Mouse (Mus musculus) hindbrain, embryonic 13.5 days (tissue): ENCODE results near the gene Rab28. TPM values are rescaled to one million over a fixed set of nuclear protein-coding genes. Genes with fewer than 3 reads are reported as not detected.
"Not testable (repeated sequence)": the region's sequence is repeated elsewhere in the genome, so short reads cannot be mapped to it uniquely, and the experiment has no call there.

Experiments
- ATAC-seq: fragments of 200-750 bp; cut with Nextera tagmentation; 2 replicates; pipeline ENCODE4 v1.8.0; 2017; ENCODE audit warnings: moderate TSS enrichment; ENCODE audit not compliant: low FRiP score
- H3K27ac ChIP-seq: fragments of 300-500 bp; sonication (generic); 2 replicates; pipeline ENCODE4 v1.5.1; 2015; ENCODE audit warnings: inconsistent platforms, mild to moderate bottlenecking, moderate library complexity
- H3K27me3 ChIP-seq: fragments of 300-500 bp; sonication (generic); 2 replicates; pipeline ENCODE4 v1.6.1; 2015; ENCODE audit warnings: mild to moderate bottlenecking, inconsistent platforms
- H3K36me3 ChIP-seq: fragments of 300-500 bp; sonication (generic); 2 replicates; pipeline ENCODE4 v1.6.1; 2015; ENCODE audit warnings: mild to moderate bottlenecking, inconsistent platforms
- H3K4me1 ChIP-seq: fragments of 300-500 bp; sonication (generic); replicated peaks from 2 replicates; pipeline ENCODE4 v1.6.1; 2015; ENCODE audit warnings: inconsistent platforms
- H3K4me2 ChIP-seq: fragments of 300-500 bp; sonication (generic); 2 replicates; pipeline ENCODE4 v1.6.1; 2015; ENCODE audit warnings: inconsistent platforms, mild to moderate bottlenecking, moderate library complexity
- H3K4me3 ChIP-seq: fragments of 300-500 bp; sonication (generic); 2 replicates; pipeline ENCODE4 v1.5.1; 2015; ENCODE audit warnings: mild to moderate bottlenecking, inconsistent platforms
- H3K9ac ChIP-seq: fragments of 300-500 bp; sonication (generic); 2 replicates; pipeline ENCODE4 v1.6.1; 2015; ENCODE audit warnings: mild to moderate bottlenecking, inconsistent platforms
- H3K9me3 ChIP-seq: fragments of 300-500 bp; sonication (generic); 2 replicates; pipeline ENCODE4 v1.6.1; 2016; ENCODE audit warnings: inconsistent platforms
- WGBS: fragments of 180-500 bp; shearing (Covaris S2); methylation state at CpG from one replicate; pipeline ENCODE4 v1.1.7; 2015; 5-methylcytosine and 5-hydroxymethylcytosine counted together
- polyA plus RNA-seq: library from polyadenylated mRNA; unstranded; fragments of >200 nt; fragmentation: Nextera tagmentation; extraction: Ambion mirVana; gene quantifications from 2 replicates; pipeline ENCODE4 v1.2.1, GENCODE M21; 2015

The Rab28 gene
- polyA plus RNA-seq, 1 experiment from 2014 or later: 71.8 TPM

DNA sequence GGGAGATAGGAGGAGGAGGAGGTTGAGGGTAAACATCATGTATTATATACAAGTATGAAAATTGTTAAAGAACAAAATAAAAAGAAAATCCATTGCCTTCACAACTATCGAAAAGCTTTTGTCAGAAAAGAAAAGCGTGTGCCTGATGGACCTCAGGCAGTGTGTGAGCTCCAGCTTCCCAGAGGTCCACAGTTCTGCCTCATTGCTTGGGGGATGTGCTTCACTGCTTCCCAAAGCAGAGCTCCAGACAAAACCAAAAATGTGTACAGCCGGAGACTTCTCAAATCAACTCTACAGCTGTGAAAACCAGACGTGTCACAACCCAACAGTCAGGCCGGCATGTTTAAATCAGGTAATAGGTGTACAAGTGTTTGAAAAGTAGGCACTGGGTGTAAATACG is 17.6 kb upstream of the Rab28 start:
- Histone ChIP-seq H3K9me3 (no peaks in the 10 kb centered on the region), H3K36me3 (no peaks in the 10 kb centered on the region), H3K4me3 (no peak overlapping the region), H3K4me1 (no peaks in the 10 kb centered on the region), H3K27ac (no peak overlapping the region), H3K4me2 (no peak overlapping the region), H3K27me3 (no peaks in the 10 kb centered on the region), H3K9ac (no peak overlapping the region)
- no peak for ATAC-seq
- 76% methylated on average over 6 of the region's 6 CpGs for WGBS

DNA sequence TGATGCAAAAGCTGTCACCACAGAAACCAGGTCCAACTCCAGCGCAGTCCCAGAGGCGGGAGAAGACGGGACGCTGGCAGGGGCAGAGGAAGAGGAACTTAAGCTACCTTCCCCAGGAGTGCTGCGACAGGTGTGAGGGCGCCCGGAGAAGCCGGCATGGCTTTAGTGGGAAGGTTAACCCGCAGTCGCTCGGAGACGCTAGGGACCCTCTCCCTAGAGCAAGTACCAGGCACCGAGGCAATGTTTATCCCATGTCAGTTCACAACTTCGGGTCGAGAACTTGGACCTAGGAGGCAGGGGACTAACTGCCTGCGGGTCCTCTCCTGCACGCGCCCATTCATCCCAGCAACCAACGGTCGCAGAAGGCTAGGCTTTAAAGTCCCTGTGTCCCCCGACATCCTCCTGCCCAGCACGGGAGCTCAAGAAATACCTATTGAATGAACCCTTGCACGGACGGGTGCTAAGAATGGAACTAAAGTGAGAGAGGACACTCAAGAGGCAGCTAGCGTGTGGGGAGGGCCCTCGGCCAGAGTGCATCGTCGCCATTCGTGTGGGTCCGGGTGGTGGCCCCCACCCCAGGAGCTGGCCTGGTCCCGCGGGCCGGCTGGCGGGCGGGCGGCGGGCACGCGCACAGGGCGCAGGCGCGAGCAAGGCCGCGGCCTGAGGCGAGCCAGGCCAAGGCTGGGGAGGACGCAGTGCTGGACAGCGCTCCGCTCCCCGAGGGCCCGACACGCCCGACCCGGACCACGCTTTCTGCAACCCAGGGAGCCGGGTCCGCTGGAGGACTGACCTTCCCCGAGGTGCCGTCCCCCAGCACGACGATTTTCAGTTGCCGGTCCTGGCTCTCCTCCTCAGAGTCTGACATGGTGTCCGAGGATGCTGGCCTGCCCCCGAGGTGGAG is 592 bp downstream of the Rab28 start:
- ATAC-seq: peak; percentile 89
- H3K9ac ChIP-seq: peak overlapping the region; percentile 96
- H3K36me3 ChIP-seq: no peaks in the 10 kb centered on the region; the same call in 1 of the 2 replicates
- H3K4me1 ChIP-seq: peaks cover 19% of the 10 kb centered on the region
- H3K9me3 ChIP-seq: no peaks in the 10 kb centered on the region
- H3K27me3 ChIP-seq: no peaks in the 10 kb centered on the region
- peak overlapping the region; percentile 95 for H3K4me2 ChIP-seq
- under 1% methylated on average over 55 of the region's 63 CpGs for WGBS
- peak overlapping the region; percentile 94 for H3K27ac ChIP-seq
- H3K4me3 ChIP-seq: peak overlapping the region; percentile 91

DNA sequence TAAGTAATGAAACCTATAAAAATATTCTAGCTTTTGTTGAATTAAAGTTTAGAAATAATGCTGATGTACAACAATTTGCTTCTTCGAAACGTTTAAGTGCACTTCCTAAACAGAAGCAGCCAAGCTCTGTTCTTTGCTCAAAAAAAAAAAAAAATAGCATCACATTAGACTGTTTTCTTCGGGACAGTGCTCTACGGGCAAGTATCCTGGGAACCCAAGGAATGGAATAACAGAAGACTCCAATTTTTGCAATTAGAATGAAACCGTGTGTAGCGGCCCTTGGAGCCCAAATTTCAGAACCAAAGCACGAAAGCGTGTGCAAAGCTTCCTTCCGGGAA is 1.2 kb downstream of the Rab28 start:
- H3K4me3 ChIP-seq: peak overlapping the region; percentile 91
- H3K9ac ChIP-seq: peak overlapping the region; percentile 96
- 5% methylated on average over 9 of the region's 9 CpGs for WGBS
- H3K4me1 ChIP-seq: peaks cover 19% of the 10 kb centered on the region
- no peaks in the 10 kb centered on the region for H3K27me3 ChIP-seq
- 0 out of 2 replicates have a peak overlapping the region, but pooled peaks have one; percentile 94 for H3K27ac ChIP-seq
- no peaks in the 10 kb centered on the region for H3K9me3 ChIP-seq
- no peak for ATAC-seq
- H3K36me3 ChIP-seq: no peaks in the 10 kb centered on the region; the same call in 1 of the 2 replicates
- peak overlapping the region; percentile 95 for H3K4me2 ChIP-seq

DNA sequence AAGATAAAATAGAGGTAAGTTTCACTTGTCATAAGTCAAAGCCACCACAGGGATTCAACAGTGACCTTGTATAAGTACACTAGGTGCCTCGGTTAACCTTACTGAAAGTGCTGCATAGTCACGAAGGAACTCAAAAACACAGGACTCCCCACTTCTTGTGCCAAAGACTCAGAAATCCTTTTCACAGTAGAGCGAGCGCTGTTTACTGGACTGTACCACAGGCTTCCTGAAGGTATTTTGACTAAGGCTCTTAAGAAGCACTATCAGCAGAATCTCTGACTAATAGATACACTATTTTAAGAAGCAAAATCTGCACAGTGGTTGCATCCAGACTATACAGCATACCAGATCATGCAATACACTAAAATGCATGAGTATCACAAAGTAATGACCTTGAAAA is 6.9 kb downstream of the Rab28 start:
- not testable (repeated sequence) for H3K9ac ChIP-seq, H3K4me3 ChIP-seq, H3K36me3 ChIP-seq, H3K27ac ChIP-seq, ATAC-seq, H3K27me3 ChIP-seq, H3K9me3 ChIP-seq, H3K4me2 ChIP-seq
- WGBS: 94% methylated on average over 4 of the region's 4 CpGs
- peaks cover 11% of the 10 kb centered on the region for H3K4me1 ChIP-seq

DNA sequence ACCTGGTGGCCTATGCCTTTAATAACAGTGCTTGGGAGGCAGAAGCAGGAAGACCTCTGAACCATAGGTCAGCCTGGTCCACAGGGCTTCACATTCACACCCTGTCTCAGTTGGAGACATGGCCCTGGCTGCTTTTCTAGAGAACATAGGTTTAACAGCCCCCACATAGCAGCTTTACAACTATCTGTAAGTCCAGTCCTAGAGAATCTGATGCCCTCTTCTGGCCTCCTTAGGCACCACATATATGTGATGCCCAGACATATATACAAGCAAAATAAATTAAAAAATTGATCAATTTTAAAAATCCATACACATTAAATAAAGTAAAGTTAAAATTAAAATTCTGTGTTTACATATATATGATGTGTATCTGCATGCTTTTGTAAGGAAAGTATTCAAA is 10.0 kb downstream of the Rab28 start:
- H3K9me3 ChIP-seq: no peaks in the 10 kb centered on the region
- H3K4me2 ChIP-seq: no peak overlapping the region
- H3K9ac ChIP-seq: no peak overlapping the region
- no peak overlapping the region for H3K4me3 ChIP-seq
- H3K27ac ChIP-seq: no peak overlapping the region
- no peaks in the 10 kb centered on the region for H3K27me3 ChIP-seq
- no peaks in the 10 kb centered on the region; the same call in 1 of the 2 replicates for H3K36me3 ChIP-seq
- H3K4me1 ChIP-seq: no peaks in the 10 kb centered on the region
- 0 out of 2 replicates have a peak, but pooled peaks have one; percentile 13 for ATAC-seq

DNA sequence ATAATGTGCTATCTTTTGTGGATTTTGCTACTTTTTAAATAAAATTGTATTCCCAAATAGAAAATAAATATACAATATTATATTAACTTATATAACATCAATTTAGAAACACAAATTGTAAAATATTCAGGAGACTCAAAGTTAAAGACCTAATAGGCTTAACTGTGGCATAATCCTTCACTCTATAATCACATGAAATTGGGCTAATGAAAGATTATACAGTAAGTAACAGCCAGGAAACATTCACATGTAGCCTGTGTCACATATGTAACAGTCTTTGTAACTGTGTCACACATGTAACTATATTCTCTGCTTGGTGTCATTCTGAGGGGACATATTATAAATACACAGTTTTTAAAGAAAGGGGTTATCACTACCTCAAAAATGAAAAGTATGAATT is 22.9 kb downstream of the Rab28 start:
- no peaks in the 10 kb centered on the region for H3K27me3 ChIP-seq
- H3K4me2 ChIP-seq: no peak overlapping the region
- H3K9ac ChIP-seq: no peak overlapping the region
- H3K27ac ChIP-seq: no peak overlapping the region
- no peak overlapping the region for H3K4me3 ChIP-seq
- no peaks in the 10 kb centered on the region for H3K9me3 ChIP-seq
- no peaks in the 10 kb centered on the region for H3K4me1 ChIP-seq
- H3K36me3 ChIP-seq: peaks cover 11% of the 10 kb centered on the region
- ATAC-seq: no peak

DNA sequence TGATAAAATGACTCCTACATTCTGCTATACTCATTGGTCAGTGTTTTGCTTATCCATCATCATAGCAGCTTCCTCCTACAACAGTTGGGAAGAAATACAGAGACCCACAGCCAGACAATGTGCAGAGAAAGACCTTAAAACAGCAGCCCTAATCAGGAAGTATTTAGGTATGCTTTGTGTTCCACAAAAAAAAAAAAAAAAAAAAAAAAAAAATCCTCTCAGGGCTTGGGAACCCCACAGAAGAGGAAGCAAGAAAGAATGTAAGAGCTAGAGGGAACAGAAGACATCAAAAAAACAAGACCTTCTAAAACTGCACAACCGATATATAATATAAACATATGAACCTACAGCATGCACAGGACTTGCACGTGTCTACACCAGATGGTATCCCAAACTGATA is 24.0 kb downstream of the Rab28 start:
- no peak overlapping the region for H3K9ac ChIP-seq
- H3K36me3 ChIP-seq: peaks cover 11% of the 10 kb centered on the region
- no peaks in the 10 kb centered on the region for H3K9me3 ChIP-seq
- H3K4me1 ChIP-seq: no peaks in the 10 kb centered on the region
- no peak overlapping the region for H3K4me3 ChIP-seq
- no peak for ATAC-seq
- H3K27ac ChIP-seq: no peak overlapping the region
- WGBS: 89% methylated on average over 2 of the region's 2 CpGs
- no peak overlapping the region for H3K4me2 ChIP-seq
- H3K27me3 ChIP-seq: no peaks in the 10 kb centered on the region

DNA sequence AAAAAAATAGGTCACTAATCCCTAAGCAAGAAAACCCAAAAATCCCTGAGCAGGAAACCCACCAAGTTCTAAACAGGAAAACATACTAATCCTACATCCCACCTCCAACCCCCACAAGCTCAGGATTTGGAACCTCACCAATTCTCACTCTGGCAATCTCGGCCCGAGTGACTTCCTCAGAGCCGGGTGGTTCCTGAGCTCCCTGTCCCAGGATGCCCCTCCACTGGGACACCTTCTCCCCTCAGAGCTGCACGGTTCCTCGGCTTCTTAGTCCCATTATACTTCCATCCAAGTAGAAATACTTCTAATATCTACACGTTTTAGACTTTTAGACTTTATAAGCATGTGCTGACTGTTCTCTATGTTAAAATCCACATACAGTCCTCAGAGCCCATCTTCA is 41.9 kb downstream of the Rab28 start:
- Histone ChIP-seq H3K27me3 (no peaks in the 10 kb centered on the region), H3K4me3 (no peak overlapping the region), H3K4me2 (no peak overlapping the region), H3K9ac (no peak overlapping the region), H3K4me1 (no peaks in the 10 kb centered on the region), H3K27ac (no peak overlapping the region), H3K9me3 (no peaks in the 10 kb centered on the region), H3K36me3 (no peaks in the 10 kb centered on the region; the same call in 1 of the 2 replicates)
- ATAC-seq: no peak
- WGBS: 93% methylated on average over 6 of the region's 6 CpGs

DNA sequence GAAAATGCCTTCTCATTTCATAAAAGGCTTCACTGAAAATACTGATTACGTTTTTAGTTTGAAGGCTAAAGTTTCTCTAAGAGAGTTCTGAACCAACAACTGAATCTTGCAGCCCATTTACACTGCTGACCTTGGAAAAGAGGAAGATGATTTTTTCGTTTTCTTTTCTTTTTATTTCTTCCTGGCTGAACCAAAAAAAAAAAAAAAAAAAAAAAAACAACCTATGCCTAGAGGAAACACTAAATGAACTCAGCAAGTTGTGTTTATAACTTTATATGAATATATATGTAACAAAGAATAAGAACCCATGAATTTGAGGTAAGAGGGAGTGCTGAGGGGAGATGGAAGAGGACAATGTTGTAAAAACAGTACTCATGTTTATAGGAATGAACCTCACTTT is 71.2 kb downstream of the Rab28 start:
- Histone ChIP-seq H3K4me2 (no peak overlapping the region), H3K27ac (no peak overlapping the region), H3K36me3 (no peaks in the 10 kb centered on the region), H3K27me3 (no peaks in the 10 kb centered on the region), H3K4me1 (no peaks in the 10 kb centered on the region), H3K4me3 (no peak overlapping the region), H3K9me3 (no peaks in the 10 kb centered on the region), H3K9ac (no peak overlapping the region)
- WGBS: 86% methylated on average over 2 of the region's 2 CpGs
- ATAC-seq: no peak

DNA sequence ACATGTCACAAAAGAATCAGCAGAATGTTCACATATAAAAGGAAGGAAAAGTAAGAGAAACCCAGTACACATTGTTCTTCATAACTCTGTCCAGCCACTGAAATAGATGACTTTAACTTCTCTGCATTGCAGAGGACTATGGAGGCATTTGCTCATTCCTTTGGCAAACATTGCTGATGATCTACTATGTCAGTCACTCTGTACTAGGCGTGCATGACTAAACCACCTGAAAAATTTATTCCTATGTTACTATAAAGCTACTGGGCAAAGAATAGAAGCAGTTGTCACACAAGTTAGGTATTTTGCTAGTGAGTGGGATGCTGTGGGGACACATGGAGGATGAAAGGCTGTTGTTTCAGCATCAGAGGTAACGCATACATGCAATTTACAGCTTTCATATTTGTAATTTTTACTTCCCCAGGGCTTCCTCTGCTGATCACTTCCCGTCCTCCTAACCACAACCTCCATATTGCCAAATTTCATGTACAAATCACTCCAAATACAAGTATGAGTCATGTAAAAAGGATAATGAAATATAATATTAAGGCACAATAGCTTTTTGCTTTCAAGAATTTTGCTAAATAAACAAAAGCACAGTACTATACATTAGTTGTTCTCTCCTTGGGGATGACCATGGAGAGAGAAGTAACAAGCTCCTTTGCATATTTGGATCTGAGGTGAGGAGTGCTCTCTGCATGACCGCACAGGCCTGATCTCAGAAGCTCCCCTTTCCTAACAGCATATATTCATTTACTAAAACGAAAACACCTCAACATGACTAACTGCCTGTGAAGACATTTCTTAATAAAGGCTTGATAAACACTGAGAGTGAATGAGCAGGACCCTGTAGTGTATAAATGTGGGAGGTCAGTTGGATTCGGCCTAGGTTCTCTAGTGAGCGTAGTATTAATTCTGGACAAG is 80.5 kb downstream of the Rab28 start:
- Histone ChIP-seq H3K36me3 (peaks cover 6% of the 10 kb centered on the region), H3K4me3 (no peak overlapping the region), H3K4me2 (no peak overlapping the region), H3K9ac (no peak overlapping the region), H3K4me1 (no peaks in the 10 kb centered on the region), H3K27ac (no peak overlapping the region), H3K27me3 (no peaks in the 10 kb centered on the region), H3K9me3 (no peaks in the 10 kb centered on the region)
- WGBS: 92% methylated on average over 7 of the region's 7 CpGs
- ATAC-seq: no peak

DNA sequence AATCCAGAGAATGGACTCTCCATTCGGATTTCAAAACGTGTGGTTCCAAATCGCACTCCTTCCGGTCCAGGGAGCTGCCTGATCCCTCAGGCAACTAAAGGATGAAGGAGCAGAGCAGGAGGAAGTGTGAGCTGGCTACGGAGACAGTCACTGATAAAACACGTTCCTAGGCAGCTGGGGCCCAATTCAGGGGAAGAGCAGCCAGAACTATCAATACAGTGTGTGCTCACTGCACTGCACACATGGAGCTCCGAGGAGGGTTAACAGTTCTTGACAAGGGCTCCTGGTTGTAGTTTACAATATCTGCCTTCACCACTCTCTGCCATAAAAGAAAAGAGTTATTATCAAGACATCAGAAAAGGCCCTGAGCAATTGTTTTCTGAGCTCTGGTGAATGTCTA is 82.4 kb downstream of the Rab28 start:
- WGBS: 79% methylated on average over 7 of the region's 7 CpGs
- Histone ChIP-seq H3K4me1 (no peaks in the 10 kb centered on the region), H3K4me2 (no peak overlapping the region), H3K27me3 (no peaks in the 10 kb centered on the region), H3K36me3 (peaks cover 6% of the 10 kb centered on the region), H3K9me3 (no peaks in the 10 kb centered on the region), H3K9ac (no peak overlapping the region), H3K27ac (no peak overlapping the region), H3K4me3 (no peak overlapping the region)
- ATAC-seq: no peak

DNA sequence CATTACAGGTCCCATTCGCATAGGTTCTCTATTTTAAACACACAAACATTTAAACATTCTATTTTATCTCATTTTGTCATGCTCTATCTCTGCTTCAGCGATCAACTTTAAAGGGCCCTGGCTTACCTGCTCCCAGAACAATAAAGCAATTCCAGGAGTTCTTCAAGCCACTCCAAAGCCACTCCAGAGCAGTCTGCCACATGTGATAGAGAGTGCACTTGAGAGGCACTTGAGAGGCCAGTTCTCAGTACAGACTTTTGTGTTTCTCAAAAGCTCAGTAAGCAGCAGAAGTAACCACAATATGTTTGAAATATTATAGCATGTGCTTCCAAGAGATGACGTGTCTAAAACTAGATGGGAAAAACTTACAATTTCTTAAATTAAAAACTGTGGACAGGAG is 86.2 kb downstream of the Rab28 start:
- Histone ChIP-seq H3K27ac (no peak overlapping the region), H3K27me3 (no peaks in the 10 kb centered on the region), H3K4me1 (no peaks in the 10 kb centered on the region), H3K4me3 (no peak overlapping the region), H3K36me3 (peaks cover 6% of the 10 kb centered on the region), H3K4me2 (no peak overlapping the region), H3K9ac (no peak overlapping the region), H3K9me3 (no peaks in the 10 kb centered on the region)
- WGBS: 96% methylated on average over 3 of the region's 3 CpGs
- ATAC-seq: no peak
